Mouse (Mus musculus) adrenal gland, postnatal 36 days (tissue): ENCODE measurements around the gene Gm20388. TPM values are rescaled to one million over a fixed set of nuclear protein-coding genes. Genes with fewer than 3 reads are reported as not detected.
"Not testable (repeated sequence)": the region's sequence is repeated elsewhere in the genome, so short reads cannot be mapped to it uniquely, and the experiment has no call there.

Source experiments
- DNase-seq, 2 experiments: peaks; one replicate each; pipeline ENCODE4 v3.0.0; 2021; ENCODE audit warnings: mixed read lengths in 1 of 2
- total RNA-seq, 2 experiments: library from RNA; stranded (reverse); gene quantifications; 2 replicates each; pipeline ENCODE4 v1.2.3; 2021

Gm20388 gene
- total RNA-seq, 2 experiments from 2014 or later = 2.4 to 7.4 TPM

DNA sequence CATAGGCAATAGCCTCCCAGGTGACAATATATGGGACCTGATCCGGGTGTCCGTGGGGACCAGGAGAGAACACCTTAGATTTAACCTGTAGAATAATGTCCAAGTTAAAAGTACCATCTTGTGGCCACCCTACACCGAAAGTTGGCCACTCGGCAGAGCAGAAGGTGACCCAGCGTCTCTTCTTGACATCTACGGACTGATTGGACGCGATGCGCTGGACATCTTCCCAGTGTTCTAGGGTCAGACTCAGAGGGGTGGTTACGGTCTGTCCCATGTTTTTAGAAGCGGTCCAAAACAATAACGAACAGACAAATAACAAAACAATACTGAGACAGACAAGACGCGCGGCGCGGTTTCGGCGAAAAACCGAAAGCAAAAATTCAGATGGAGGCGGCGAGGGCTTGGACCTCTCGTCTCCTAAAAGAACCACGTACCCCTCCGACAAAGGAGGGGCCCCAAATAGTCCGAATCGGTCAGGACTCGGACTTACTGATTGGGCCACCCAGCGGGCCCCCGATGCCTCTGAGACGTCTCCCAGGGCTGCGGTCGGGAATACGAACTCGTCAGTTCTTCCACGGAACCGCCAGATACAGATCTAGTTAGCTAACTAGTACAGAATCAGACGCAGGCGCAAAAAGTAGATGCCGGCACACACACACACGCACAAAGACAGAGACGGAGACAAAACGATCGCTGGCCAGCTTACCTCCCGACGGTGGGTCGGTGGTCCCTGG is 3522.8 kb downstream of the Gm20388 start:
- DNase-seq = not testable (repeated sequence)

DNA sequence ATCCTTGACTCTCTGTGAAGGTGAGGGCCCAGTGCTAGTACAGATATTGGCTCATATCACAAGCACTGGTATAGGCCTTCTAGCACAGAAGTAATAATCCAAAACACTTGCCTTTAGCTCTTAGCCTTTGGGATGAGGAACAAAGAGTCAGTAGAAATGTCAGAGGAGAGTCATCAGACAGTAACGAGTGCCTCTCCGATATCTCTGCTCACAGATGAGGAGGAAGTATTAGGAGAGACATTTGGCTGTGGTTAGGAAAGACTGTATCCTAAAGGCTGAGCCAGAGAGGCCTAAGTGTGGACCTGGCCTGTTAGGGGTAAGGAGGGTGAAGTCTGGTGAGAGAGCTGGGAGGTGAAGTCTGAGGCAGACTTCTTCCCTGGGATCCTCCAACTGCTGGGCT is 3531.1 kb downstream of the Gm20388 start:
- DNase-seq = no peak

DNA sequence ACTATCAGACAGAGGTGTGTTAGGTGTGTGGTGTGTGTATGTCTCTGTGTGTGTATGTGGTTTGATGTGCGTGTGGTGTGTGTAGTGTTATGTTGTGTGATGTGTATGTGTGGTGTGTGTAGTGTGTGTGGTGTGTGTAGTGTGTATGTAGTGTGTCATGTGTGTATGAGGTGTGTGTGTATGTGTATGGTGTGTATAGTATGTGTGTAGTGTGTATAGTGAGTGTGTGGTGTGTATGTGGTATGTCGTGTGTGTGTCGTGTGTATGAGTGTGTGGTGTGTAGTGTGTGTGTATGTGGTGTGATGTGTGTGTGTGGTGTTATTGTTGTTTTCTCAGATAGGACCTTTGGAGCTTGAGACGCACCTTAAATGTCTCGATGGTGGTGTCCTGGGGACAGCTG is 3531.7 kb downstream of the Gm20388 start:
- DNase-seq = no peak

DNA sequence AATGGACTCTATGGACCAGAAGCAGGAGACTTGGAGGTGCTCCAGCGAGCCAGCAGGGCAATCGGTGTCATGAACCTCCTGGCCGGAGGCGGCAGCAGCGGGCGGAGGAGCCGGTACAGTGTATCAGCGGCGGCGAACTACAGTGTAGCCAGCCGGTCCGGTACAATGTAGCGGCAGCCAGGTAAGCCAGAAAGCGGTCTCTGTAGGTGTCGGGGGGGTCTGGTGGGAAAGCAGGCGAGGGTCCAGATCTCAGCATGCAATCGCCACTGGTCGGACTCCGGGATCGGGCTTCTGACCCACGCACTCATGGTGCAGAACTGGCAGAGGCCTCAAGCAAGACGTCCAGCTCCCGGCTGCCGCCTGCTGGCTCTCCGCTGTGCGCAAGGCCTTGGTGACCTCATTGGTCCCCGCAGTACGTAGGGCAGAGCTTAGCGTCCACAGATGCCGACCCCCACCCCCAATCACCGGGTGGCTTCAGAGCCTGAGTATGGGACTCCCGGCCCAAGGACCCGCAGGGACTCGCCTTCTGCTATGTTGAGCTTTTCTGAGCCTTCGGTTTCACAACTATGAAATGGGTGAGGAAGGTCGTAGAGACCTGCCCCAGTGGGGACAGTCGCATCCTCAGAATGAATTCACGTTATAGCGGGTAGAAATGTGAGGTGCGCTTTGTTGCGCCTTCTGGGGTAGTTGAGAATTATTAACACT is 3532.4 kb downstream of the Gm20388 start:
- peak; percentile 94 to 96 for DNase-seq

DNA sequence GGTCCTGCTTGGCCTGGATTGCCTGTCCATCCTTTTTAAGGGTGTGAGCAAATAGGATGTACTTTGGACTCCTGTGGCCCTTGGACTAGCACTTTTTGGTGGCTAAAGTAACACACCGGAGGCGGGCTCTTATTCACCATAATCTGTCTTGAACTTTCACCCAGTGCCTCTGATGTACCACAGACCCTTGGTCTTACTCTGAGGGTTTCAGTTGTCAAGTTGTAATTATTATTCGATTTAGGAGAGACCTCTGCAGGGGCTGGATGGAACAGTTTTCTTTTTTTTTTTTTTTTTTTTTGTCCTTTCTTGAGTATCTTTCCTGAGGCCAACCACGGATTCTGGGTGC is 3532.9 kb downstream of the Gm20388 start:
- no peak for DNase-seq

DNA sequence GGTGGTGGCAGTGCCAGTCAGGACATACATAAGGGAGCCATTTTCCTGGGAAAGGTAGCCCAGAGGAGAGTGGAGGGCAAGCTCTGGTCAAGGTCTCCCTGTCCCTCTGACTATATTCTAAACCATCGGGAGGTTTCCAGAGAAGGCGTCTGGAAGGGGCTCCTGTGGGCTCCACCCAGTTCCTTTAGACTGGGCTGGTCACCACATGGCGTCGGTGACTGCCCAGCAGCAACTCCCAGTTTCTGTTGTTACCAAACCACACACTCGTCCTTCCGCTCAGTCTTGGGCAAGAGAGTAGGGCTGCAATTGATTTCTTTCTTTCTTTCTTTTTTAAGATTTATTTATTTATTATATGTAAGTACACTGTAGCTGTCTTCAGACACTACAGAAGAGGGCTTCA is 3533.5 kb downstream of the Gm20388 start:
- no peak for DNase-seq

DNA sequence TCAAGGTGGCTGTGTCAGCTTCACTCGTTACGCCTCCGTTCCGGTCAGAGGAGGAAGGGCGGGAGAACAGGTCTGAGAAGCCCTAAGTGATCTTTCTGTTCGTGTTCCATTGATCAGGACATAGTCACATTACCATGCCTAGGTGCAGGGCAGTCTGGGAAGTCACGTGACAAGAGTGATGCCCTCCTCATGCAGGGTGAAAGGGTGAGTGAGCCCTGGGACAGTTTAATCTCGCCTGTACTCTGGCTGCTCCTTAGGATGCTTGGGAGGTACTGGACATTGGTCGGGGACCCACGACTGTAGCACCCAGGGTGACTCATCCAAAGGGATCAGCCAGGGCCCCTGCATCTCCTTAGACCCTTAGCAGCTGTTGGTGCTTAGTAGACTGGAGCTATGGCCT is 3535.3 kb downstream of the Gm20388 start:
- no peak for DNase-seq

DNA sequence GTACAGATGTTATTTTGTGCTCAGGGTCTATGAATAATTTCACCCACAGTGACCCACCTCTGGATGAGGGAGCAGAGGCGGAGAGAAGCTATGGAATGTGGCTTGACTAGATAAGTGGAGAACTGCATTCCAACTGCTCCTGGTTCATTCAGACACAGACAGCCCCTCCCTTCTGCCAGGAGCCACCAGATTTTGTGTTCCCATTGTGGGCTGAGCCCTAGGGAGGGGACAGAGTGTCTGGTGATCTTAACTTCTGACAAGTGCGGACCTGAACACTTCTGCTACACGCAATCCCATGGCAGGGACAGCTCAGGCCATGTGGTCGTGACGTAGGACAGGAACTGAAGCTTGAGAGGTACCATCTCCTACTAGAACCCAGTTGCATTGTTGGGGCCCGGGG is 3536.2 kb downstream of the Gm20388 start:
- DNase-seq = no peak

DNA sequence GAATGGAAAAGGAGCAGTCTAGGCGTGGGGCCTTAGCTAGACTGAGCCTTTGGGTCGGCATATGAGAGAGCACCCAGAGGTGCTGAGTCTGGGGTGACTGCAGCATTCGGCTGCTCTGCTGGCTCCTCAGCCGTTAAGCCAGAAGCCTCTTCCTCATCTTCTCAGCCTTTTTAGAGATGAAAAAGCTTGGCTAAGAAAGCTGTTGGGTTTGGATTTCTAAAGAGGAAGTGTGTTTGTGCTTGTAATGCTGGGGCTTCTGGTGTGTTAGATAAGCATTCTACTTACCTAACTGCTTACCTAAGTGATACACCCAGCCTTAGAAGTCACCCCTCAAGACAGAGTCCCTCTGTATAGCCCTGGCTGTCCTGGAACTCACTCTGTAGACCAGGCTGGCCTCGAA is 3540.1 kb downstream of the Gm20388 start:
- DNase-seq = no peak

DNA sequence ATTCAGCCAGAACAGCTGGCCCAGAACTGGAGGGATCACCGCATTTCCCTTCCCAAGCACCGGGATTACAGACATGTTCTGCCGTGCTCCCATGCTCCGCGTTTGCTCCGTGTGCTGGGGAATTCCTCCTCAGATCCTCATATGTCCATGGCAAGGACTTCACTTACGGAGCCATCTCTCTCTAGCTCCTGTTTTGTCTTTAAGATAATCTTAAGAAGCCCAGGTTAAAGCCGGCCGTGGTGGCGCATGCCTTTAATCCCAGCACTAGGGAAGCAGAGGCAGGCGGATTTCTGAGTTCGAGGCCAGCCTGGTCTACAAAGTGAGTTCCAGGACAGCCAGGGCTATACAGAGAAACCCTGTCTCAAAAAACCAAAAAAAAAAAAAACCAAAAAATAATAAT is 3541.1 kb downstream of the Gm20388 start:
- not testable (repeated sequence) for DNase-seq

DNA sequence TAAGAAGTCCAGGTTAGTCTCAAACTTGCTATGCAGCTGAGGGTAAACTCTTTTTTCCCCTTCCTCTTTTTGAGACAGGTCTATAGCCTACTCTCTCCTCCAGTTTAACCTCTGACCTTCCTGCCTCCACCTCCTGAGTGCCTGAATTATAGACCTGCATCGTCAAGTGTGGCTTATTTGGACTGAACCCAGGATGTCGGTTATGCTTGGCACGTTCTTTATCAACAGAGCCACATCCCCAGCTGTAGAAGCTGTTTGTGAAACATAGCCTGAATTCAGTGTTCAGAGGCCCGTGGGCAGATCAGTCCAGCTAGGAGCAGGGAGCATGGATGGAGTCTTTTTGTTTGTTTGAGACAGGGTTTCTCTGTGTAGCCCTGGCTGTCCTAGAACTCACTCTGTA is 3541.5 kb downstream of the Gm20388 start:
- no peak for DNase-seq

DNA sequence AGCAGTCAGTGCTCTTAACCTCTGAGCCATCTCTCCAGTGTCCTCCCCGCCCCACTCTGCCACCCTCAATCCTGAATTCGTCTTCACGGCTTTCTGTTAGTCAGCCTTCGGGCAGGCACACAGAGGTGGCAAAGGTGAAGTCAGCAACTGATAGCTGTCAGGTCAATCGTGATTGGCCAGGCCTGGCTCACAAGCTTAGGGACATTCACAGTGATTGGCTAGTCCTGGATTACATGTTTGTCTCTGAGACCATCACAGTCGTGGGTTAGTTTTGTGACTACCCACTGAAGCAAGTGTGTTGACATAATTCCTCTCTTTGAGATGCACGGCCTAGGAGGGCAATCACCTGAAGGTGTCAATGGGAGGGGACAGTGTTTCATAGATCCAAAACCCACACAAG is 3542.7 kb downstream of the Gm20388 start:
- DNase-seq = no peak

DNA sequence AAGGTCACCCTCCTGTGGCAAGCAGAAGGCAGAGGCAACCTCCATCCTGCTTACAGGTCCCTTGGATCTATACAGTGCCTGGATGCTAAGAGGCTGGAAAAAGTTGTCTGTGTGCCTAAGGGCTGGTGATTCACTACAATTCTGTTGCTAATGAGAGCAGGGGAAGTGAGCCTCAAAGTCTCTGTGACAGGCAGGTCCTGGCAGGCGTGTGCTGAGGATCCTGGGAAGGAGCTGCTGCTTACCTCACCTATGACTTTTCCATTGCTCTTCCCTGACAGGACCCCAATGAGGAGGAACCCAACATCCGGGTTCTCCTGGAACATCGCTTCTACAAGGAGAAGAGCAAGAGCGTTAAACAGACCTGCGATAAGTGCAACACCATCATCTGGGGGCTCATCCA is 3543.3 kb downstream of the Gm20388 start:
- DNase-seq = no peak

DNA sequence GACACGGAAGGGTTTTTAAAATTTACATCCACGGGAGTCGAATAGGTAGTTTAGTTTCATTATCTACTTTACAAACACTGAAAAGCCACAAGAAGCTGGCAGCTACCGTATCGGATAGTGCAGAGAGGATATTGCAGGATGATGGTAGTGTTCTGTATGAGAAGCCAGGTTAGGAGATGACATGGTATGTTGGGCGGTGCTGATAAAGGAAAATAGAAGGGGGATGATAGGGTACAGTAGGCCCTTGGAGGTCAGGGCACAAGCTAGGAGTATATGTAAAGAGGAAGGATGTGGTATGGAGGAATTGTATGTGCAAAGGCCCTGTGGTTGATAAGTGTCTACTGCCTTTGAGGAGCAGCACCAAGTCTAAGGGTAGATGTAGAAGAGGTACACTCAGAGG is 3543.9 kb downstream of the Gm20388 start:
- DNase-seq = no peak

DNA sequence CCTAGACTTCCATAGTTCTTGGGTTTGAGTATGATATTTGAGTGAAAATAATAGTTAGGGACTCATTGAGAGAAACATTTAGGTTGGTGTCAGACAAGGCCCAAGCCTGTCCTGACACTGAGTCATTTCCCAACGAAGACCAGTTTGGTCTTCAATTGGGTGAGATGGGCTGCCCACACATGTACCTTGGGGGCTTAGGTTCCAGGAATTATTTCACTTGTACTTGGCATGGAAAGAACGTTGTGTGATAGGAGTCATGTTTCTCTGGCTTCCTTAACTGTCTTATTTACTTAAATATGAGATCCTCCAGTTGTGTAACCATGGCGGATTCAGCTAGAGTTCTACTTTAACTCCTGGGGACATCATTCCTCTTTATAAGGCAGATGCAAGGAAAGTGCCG is 3553.0 kb downstream of the Gm20388 start:
- no peak for DNase-seq

DNA sequence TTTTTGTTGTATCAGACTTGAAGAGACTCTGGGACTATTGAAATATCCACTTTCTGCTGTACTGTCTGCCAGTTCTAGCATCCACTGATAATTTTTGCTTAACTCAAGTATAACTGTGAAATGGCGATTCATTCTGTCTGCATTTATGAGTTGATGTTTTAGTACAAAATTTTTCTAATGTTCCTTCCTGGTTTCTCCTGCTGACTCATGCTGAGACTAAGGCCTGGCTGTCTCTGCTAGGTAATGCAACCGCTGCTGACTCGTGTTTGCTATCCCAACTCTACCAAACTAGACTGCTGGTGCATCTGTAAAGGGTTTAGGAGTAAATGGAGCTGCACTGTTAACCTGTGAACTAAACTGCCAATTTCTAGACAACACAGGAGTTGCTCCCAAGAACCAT is 3556.8 kb downstream of the Gm20388 start:
- no peak for DNase-seq

DNA sequence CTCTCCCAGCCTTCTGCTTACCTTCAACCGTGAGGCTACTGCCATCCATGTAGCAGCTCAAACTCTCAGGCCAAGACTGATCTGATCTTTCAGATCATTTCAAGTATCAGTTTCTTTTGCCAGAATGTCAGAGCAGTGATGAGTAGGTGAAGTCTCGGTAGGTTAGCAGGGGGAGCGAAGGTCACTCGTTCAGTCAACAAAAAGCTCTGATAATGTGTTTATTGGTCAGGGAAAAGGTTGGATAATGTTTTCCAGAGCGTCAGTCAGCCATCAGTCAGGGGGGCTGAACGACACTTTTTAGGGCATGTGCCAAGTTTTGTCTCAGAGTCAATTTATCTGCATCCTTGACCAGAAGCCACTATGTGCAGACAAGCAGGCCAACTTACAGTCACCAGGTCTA is 3562.3 kb downstream of the Gm20388 start:
- DNase-seq = not testable (repeated sequence)

DNA sequence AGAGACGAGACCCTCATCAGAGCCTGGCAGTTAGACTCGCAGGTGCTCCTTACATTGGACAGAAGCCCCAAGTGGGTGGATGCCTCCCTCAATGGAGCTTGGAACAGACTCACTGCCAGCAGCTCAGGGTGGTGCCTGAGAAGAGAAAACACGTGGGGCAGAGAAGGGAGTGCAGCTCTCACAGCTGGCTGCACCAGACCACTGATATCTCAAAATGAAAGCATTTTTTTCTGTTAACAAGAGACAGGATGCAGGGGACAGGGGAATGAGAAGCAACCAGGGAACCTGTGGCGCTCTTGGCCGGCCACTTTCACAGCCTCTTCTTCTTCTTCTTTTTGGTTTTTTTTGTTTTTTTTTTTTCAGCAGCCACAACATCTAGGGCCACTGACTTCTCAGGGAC is 3563.9 kb downstream of the Gm20388 start:
- DNase-seq = not testable (repeated sequence)

DNA sequence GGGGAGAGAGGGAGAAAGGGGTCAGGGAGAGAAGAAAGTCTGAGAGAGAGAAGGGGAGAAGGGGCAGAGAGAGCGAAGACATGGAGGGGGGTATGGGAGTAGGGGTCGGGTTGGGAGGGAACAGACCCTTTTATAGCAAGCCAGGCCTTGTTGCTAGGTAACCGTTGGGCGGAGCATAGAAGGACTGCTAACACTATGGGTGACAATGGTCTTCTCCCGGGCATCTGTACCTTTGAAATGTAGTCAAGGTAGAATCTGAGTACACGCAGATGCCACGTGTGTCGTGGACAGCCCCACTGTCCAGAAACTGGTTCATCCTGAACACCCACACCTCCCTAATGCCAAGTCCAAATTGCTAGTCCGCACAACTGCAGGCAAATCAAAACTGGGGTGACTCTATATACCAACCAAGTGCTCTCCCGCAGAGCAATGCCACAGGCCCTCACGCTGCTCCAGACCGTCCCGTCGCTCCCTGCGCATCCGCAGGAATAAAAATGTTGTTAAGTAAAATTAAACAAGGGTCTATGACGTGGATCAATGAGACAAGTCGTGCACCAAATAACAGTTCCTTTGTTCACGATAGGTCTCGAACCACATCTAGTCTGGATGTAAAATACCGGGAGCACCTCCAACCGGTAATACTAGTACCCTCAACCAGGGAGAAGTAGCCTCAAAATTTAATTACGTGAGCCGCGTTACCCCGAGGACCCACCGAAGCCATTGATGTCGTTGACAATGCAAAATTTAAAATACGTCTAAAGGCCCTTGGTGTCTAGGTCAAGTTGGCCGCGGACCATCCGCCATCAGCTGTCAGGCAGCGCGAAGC is 3566.5 kb downstream of the Gm20388 start:
- DNase-seq = peak in 1 of 2 experiments; percentile 12

DNA sequence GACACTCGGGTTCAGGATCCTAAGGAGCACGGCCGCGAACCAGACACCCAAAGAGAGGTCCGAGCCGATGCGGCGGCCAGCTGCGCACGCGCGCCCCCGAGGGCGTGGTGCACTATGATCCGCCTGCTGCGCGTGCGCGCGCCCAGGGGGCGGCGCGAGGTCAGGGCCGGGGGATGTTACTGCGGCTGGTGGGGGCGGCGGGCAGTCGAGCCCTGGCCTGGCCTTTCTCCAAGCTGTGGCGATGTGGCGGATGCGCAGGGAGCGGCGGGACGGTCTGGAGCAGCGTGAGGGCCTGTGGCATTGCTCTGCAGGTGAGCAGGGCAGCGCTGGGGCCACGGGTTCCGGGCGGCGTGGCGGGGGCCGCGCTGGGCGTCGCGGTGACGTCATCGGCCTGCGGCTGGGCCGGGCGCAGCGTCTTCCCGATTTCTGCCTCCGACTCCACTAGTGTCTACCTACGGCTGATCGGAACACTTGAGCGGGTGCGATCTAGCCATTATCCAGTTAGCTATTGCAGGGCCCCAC is 3567.2 kb downstream of the Gm20388 start, which contains the start of gene Afg3l1:
Afg3l1 (plus strand) TSS at position 167 of the 522 bp plus-strand sequence.
- DNase-seq = peak; percentile 95 to 97

DNA sequence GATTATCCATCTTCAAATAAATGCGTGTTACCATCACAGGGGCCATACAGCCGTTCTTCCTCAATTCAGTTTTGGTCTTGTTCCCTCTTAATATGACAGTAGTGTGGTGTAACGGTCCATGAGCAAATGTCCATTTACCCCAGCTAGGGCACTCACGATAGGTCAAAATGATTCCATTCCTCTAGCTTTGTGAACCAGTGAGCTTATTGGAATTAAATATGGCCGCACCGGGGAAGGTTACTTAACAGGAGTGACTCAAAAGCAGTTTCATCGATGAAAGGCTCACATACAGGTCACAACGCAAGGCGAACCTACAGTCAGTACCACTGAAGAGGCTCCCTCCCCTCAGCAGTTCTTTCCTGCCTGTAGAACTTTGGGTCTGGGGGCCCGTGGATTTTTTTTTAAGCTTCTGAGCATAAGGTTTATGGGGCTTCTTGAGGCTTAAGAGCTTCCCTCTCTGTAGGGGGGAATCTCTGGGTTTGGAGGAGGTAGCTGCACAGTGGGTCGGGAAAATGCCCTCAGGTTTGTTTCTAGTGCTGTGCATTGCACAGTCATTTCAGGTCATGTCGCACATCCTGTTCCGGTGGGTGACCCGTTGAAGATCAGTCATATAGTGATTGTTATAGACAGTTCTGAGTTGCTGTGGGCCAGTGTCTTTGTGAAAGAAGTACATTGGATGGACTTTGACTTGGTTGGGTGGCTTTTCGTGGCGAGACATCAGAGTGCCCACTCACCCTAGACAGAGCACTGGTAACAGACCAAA is 3568.0 kb downstream of the Gm20388 start:
- DNase-seq = peak in 1 of 2 experiments; percentile 6

DNA sequence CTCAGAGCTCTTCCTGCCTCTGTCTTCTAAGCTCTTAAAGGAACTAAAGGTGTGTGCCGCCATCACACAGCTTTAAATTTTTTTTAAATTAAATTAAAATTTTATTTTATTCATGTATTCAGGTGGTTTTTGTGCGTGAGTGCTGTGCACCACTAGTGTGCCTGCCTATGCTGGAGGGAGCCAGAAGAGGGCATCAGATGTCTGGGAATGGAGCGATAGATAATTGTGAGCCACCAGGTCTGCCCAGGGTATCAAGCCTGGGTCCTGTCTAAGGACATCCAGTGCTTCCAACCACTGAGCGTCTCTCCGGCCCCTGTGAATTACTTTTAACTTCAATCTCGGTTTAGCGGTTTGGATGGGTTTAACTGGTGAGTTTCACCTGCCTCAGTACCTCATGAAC is 3572.0 kb downstream of the Gm20388 start:
- peak in 1 of 2 experiments; percentile 16 for DNase-seq
